Mouse (Mus musculus) hindbrain, embryonic 10.5 days (tissue): Measurements from ENCODE around the gene Lrrc66. TPM values are rescaled to one million over a fixed set of nuclear protein-coding genes. Genes with fewer than 3 reads are reported as not detected.

Source experiments
- DNase-seq: peaks from one replicate; pipeline ENCODE4 v3.0.0-alpha.2; 2017; ENCODE audit warnings: low spot score
- H3K27ac ChIP-seq: fragments of 300-500 bp; sonication (generic); 2 replicates; pipeline ENCODE4 v1.5.1; 2016; ENCODE audit warnings: mild to moderate bottlenecking, moderate library complexity
- H3K27me3 ChIP-seq: fragments of 300-500 bp; sonication (generic); 2 replicates; pipeline ENCODE4 v1.6.1; 2016; ENCODE audit warnings: mild to moderate bottlenecking; ENCODE audit not compliant: poor library complexity, insufficient read depth, severe bottlenecking
- H3K36me3 ChIP-seq: fragments of 300-500 bp; sonication (generic); 2 replicates; pipeline ENCODE4 v1.6.1; 2016; ENCODE audit warnings: mild to moderate bottlenecking, moderate library complexity
- H3K4me1 ChIP-seq: fragments of 300-500 bp; sonication (generic); replicated peaks from 2 replicates; pipeline ENCODE4 v1.6.1; 2016; ENCODE audit warnings: mild to moderate bottlenecking
- H3K4me3 ChIP-seq: fragments of 300-500 bp; sonication (generic); 2 replicates; pipeline ENCODE4 v1.5.1; 2016; ENCODE audit warnings: mild to moderate bottlenecking, moderate library complexity
- H3K9me3 ChIP-seq: fragments of 300-500 bp; sonication (generic); 2 replicates; pipeline ENCODE4 v1.6.1; 2016; ENCODE audit warnings: mild to moderate bottlenecking, moderate library complexity
- WGBS: fragments of 180-500 bp; shearing (Covaris S2); methylation state at CpG from one replicate; pipeline ENCODE4 v1.1.7; 2016; 5-methylcytosine and 5-hydroxymethylcytosine counted together
- polyA plus RNA-seq: library from polyadenylated mRNA; unstranded; fragments of >200 nt; fragmentation: Nextera tagmentation; extraction: Ambion mirVana; gene quantifications from 2 replicates; pipeline ENCODE4 v1.2.1, GENCODE M21; 2016

Gene Lrrc66
- polyA plus RNA-seq, 1 experiment from 2014 or later, result not detected

GRCm38 (mm10) chr5:73637337-73638107 is 5.2 kb upstream of the Lrrc66 start:
- WGBS, result 46% methylated on average over 8 of the region's 8 CpGs
- Histone ChIP-seq H3K27ac (peak overlapping the region; percentile 41; the same call in 1 of the 2 replicates), H3K4me3 (no peak overlapping the region), H3K4me1 (peaks cover 9% of the 10 kb centered on the region; the same call in 1 of the 2 replicates), H3K27me3 (no peaks in the 10 kb centered on the region), H3K36me3 (peaks cover 65% of the 10 kb centered on the region), H3K9me3 (peaks cover 6% of the 10 kb centered on the region)
- DNase-seq, result no peak

DNA sequence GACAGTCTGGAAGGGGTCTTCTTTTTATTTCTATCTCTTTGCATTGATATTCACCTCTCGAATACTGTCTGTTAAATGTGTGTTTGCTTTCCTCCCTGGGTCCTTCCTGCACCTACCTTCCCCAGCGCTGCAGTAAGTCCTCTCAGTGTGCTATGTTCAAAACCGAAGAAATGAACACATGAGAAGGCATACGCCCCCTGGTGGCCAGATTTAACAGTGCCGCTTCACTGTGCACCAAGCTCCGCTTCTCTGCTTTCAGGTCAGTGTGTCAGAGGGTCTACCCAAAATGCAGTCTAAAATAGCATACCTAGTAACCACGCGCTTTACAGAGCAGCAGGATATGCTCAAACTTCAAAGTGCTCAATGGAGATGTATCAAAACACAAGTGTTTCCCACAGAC is 815 bp upstream of the Lrrc66 start:
- Histone ChIP-seq H3K4me3 (no peak overlapping the region), H3K9me3 (peaks cover 6% of the 10 kb centered on the region), H3K4me1 (peaks cover 21% of the 10 kb centered on the region), H3K27ac (no peak overlapping the region), H3K27me3 (no peaks in the 10 kb centered on the region), H3K36me3 (peaks cover 36% of the 10 kb centered on the region)
- WGBS, result 59% methylated on average over 8 of the region's 8 CpGs
- peak; percentile 73 for DNase-seq

GRCm38 (mm10) chr5:73631001-73631558 is 1.2 kb downstream of the Lrrc66 start:
- 48% methylated on average over 10 of the region's 10 CpGs for WGBS

GRCm38 (mm10) chr5:73630141-73630540 is 2.2 kb downstream of the Lrrc66 start:
- peaks cover 16% of the 10 kb centered on the region for H3K36me3 ChIP-seq
- peaks cover 6% of the 10 kb centered on the region for H3K9me3 ChIP-seq
- peaks cover 18% of the 10 kb centered on the region for H3K4me1 ChIP-seq
- no peak overlapping the region for H3K4me3 ChIP-seq
- WGBS, result 87% methylated on average over 5 of the region's 5 CpGs
- H3K27ac ChIP-seq, result no peak overlapping the region
- H3K27me3 ChIP-seq, result no peaks in the 10 kb centered on the region
- DNase-seq, result no peak

More at GRCm38 (mm10) chr5:73631001-73631558, 1.2 kb downstream of the Lrrc66 start:
- no peaks in the 10 kb centered on the region for H3K27me3 ChIP-seq
- no peak overlapping the region for H3K27ac ChIP-seq
- no peak overlapping the region for H3K4me3 ChIP-seq
- peaks cover 6% of the 10 kb centered on the region for H3K9me3 ChIP-seq
- peaks cover 18% of the 10 kb centered on the region for H3K4me1 ChIP-seq
- peaks cover 23% of the 10 kb centered on the region for H3K36me3 ChIP-seq
- peak; percentile 33 for DNase-seq

DNA sequence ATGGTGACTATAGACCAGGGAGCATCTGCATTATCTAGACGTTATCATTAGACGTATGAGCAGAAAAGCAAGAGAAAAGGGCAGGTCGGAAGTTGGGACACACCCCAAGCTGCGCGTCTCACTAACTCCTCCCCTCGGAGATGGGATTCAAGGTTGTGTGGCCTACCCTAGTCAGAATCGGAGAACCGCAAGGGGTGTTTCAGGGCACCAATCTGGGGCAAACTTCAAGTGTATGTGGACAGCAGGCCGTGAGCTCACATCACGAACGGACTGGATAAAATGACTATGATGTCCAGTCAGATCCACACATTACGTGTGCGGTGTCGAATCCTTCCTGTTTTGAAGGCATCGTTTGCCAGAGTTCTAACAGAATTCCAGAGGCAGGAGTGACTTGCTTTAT is 4.3 kb downstream of the Lrrc66 start:
- no peak for DNase-seq
- Histone ChIP-seq H3K9me3 (no peaks in the 10 kb centered on the region), H3K27ac (no peak overlapping the region), H3K4me3 (no peak overlapping the region), H3K36me3 (no peaks in the 10 kb centered on the region), H3K4me1 (peaks cover 18% of the 10 kb centered on the region), H3K27me3 (no peaks in the 10 kb centered on the region)
- 74% methylated on average over 15 of the region's 15 CpGs for WGBS

- H3K4me3 ChIP-seq, result no peak overlapping the region
- no peaks in the 10 kb centered on the region for H3K27me3 ChIP-seq
- H3K4me1 ChIP-seq, result peaks cover 18% of the 10 kb centered on the region
- no peak overlapping the region for H3K27ac ChIP-seq
- WGBS, result 48% methylated on average over 4 of the region's 4 CpGs
- no peaks in the 10 kb centered on the region for H3K36me3 ChIP-seq
- H3K9me3 ChIP-seq, result no peaks in the 10 kb centered on the region
- no peak for DNase-seq
Observed at GRCm38 (mm10) chr5:73627559-73627958, 4.8 kb downstream of the Lrrc66 start.

- no peak overlapping the region for H3K27ac ChIP-seq
- H3K9me3 ChIP-seq, result no peaks in the 10 kb centered on the region
- WGBS, result 96% methylated on average over 7 of the region's 7 CpGs
- no peaks in the 10 kb centered on the region for H3K27me3 ChIP-seq
- no peaks in the 10 kb centered on the region for H3K36me3 ChIP-seq
- H3K4me3 ChIP-seq, result no peak overlapping the region
- peaks cover 13% of the 10 kb centered on the region for H3K4me1 ChIP-seq
- DNase-seq, result no peak
Observed at GRCm38 (mm10) chr5:73626842-73627241, 5.5 kb downstream of the Lrrc66 start.

DNA sequence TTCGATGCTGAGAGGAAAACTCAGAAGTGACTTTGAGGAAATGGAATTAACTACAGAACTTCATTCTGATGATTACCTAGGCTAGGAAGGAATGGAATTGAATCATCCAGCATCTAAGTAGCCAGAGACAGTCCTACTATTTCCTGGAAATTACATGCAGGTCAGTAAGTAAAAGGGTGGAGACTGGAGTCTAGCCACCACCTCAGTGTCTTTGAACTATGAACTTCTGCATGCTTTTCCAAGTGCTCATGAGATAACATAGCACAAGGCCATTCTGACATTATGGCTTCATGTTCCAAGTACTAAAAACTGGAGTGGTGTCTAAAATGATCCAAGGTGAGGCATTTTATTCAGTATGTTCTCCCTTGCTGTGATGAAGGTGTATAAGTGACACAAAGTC is 6.8 kb downstream of the Lrrc66 start:
- no peaks in the 10 kb centered on the region for H3K9me3 ChIP-seq
- H3K4me1 ChIP-seq, result peaks cover 2% of the 10 kb centered on the region
- no peaks in the 10 kb centered on the region for H3K27me3 ChIP-seq
- 85% methylated on average over 1 of the region's 1 CpGs for WGBS
- no peak overlapping the region for H3K27ac ChIP-seq
- H3K36me3 ChIP-seq, result no peaks in the 10 kb centered on the region
- no peak for DNase-seq
- H3K4me3 ChIP-seq, result no peak overlapping the region

DNA sequence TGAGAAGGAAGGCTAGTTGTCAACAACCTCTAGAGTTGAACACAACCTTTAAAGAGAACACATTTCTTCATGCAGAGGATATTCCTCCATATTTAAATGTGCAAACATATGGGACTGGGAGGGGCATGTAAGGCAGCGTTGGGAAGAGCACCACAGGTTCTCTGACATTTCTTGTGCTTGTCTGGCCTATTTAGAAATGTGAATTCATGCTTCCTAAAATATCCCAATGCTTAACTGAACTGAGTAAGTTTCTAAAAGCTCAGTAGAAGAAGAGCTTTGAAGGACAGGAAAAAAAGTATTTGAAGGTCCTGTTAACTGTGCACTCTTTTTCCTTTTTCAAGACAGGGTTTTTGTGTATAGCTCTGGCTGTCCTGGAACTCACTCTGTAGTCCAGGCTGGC is 13.4 kb downstream of the Lrrc66 start:
- no peaks in the 10 kb centered on the region for H3K27me3 ChIP-seq
- DNase-seq, result no peak
- no peak overlapping the region for H3K27ac ChIP-seq
- H3K4me1 ChIP-seq, result peaks cover 3% of the 10 kb centered on the region; the same call in 1 of the 2 replicates
- 95% methylated on average over 1 of the region's 1 CpGs for WGBS
- H3K4me3 ChIP-seq, result no peak overlapping the region
- H3K9me3 ChIP-seq, result no peaks in the 10 kb centered on the region
- no peaks in the 10 kb centered on the region for H3K36me3 ChIP-seq

GRCm38 (mm10) chr5:73615211-73615610 is 17.1 kb downstream of the Lrrc66 start:
- no peak overlapping the region for H3K4me3 ChIP-seq
- 91% methylated on average over 7 of the region's 7 CpGs for WGBS
- H3K9me3 ChIP-seq, result 0 out of 2 replicates have a peak, but pooled peaks cover 6% of the 10 kb centered on the region
- H3K27me3 ChIP-seq, result no peaks in the 10 kb centered on the region
- no peaks in the 10 kb centered on the region for H3K4me1 ChIP-seq
- no peak overlapping the region for H3K27ac ChIP-seq
- no peak for DNase-seq
- H3K36me3 ChIP-seq, result no peaks in the 10 kb centered on the region

DNA sequence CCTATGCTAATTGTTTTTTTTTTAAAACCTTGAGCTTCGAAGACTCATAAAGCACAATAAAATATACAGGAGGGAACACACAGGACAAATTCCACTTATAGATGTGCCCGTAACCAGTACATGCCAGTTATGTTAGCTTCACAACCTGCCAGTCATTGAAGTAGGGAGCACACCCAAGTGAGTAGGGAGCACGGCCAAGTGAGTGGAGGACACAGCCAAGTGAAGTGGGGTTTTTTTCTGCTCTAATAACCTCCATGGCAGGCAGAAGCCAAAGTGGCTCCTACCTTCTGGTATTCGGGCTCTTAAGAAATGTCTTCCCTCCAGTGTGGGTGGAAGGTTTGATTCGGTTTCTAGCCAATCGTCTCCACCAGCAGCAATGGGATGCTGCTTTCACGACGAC is 19.0 kb downstream of the Lrrc66 start:
- H3K36me3 ChIP-seq, result no peaks in the 10 kb centered on the region
- no peak overlapping the region for H3K27ac ChIP-seq
- H3K9me3 ChIP-seq, result 0 out of 2 replicates have a peak, but pooled peaks cover 6% of the 10 kb centered on the region
- no peaks in the 10 kb centered on the region for H3K4me1 ChIP-seq
- no peak for DNase-seq
- no peaks in the 10 kb centered on the region for H3K27me3 ChIP-seq
- WGBS, result 92% methylated on average over 8 of the region's 8 CpGs
- no peak overlapping the region for H3K4me3 ChIP-seq

GRCm38 (mm10) chr5:73611071-73611470 is 21.3 kb downstream of the Lrrc66 start:
- Histone ChIP-seq H3K27me3 (no peaks in the 10 kb centered on the region), H3K4me1 (no peaks in the 10 kb centered on the region), H3K4me3 (no peak overlapping the region), H3K27ac (no peak overlapping the region), H3K36me3 (no peaks in the 10 kb centered on the region), H3K9me3 (peaks cover 10% of the 10 kb centered on the region; the same call in 1 of the 2 replicates)
- WGBS, result 90% methylated on average over 4 of the region's 4 CpGs
- DNase-seq, result no peak

GRCm38 (mm10) chr5:73604964-73605363 is 27.4 kb downstream of the Lrrc66 start:
- Histone ChIP-seq H3K4me3 (no peak overlapping the region), H3K4me1 (peaks cover 13% of the 10 kb centered on the region; the same call in 1 of the 2 replicates), H3K27me3 (no peaks in the 10 kb centered on the region), H3K27ac (no peak overlapping the region), H3K36me3 (no peaks in the 10 kb centered on the region), H3K9me3 (peaks cover 5% of the 10 kb centered on the region; the same call in 1 of the 2 replicates)
- 89% methylated on average over 6 of the region's 6 CpGs for WGBS
- no peak for DNase-seq
